21 mouse cellular contexts compared by ENCODE assay signal in the genomic region with DNA sequence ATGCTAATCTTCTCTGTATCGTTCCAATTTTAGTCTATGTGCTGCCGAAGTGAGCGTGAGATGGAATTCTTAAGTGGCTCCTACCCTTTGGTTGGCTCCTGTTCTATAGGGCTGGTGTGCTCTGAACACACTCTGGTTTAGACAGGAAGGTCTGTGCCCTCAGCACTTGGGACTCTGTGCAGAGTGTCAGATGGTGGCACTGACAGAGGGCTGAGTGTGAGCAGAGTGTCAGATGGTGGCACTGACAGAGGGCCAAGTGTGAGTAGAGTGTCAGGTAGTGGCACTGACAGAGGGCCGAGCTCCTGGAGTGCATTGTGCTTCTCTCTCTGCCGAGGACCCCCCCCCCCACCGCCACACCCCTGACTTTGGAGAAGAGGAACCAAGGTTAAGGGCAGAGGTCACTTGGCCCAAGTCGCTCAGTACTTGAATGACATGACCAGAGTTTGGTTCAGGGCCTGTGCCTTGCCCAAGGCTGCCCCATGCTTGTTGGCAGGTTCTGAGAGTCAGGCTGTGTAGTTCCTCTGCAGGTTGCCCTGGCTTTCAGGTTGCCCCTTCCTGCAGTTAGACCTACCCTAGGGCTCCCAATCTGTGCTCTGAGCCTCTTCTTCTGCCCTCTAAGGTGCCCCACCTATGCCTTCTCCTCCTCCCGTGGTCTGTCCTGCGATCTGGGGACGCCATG. TPM values are rescaled to one million over a fixed set of nuclear protein-coding genes. Genes with fewer than 3 reads are reported as not detected.
"Had no signal": no experiment of that assay in that cellular context is flagged by ENCODE, and none has a peak within 500 bp of the region (broad histone marks: within the 10 kb centered on the region; RNA-seq: fewer than 3 reads in every experiment).

No protein-coding gene starts in this region.

- ATAC-seq: midbrain, embryonic 16.5 days had no signal

- H3K27ac ChIP-seq: kidney, postnatal 0 days; limb, embryonic 13.5 days; liver, embryonic 13.5 days; midbrain, embryonic 12.5 days; neural tube, embryonic 13.5 days had no signal

- H3K36me3 ChIP-seq: midbrain, embryonic 12.5 days; neural tube, embryonic 13.5 days had no signal

- H3K9me3 ChIP-seq: limb, embryonic 13.5 days; liver, embryonic 13.5 days; midbrain, embryonic 12.5 days; neural tube, embryonic 13.5 days had no signal

- H3K9ac ChIP-seq: limb, embryonic 13.5 days; liver, embryonic 13.5 days; midbrain, embryonic 12.5 days; neural tube, embryonic 13.5 days had no signal

- H3K4me3 ChIP-seq: limb, embryonic 13.5 days; liver, embryonic 13.5 days; midbrain, embryonic 12.5 days; neural tube, embryonic 13.5 days had no signal

- DNase-seq: kidney, postnatal 36 days; layer of hippocampus, adult 9-11 months; layer of hippocampus, postnatal 36 days; liver, embryonic 13.5 days; lung, adult 18-20 months; retina, postnatal 1 day; right cerebral cortex, postnatal 4 days; spleen, adult 18-20 months; thymus, adult 18-20 months; thymus, postnatal 14 days had no signal

- H3K27me3 ChIP-seq: limb, embryonic 13.5 days; liver, embryonic 13.5 days; midbrain, embryonic 12.5 days; neural tube, embryonic 13.5 days had no signal

- H3K4me2 ChIP-seq: limb, embryonic 13.5 days; liver, embryonic 13.5 days; midbrain, embryonic 12.5 days; neural tube, embryonic 13.5 days had no signal

- H3K4me1 ChIP-seq: liver, embryonic 13.5 days had no signal

RNA-seq across cellular contexts. Expression of a gene that starts 37.2 kb away (rescaled TPM):
- total RNA-seq: layer of hippocampus, adult 18-20 months; layer of hippocampus, postnatal 36 days; left cerebral cortex, adult 8-10 months; left cerebral cortex, postnatal 25 days; megakaryocyte-erythroid progenitor cell, adult 5-6 weeks had no signal
- polyA plus RNA-seq: kidney, postnatal 0 days; limb, embryonic 13.5 days; liver, embryonic 13.5 days; lung, embryonic 16.5 days; midbrain, embryonic 12.5 days; midbrain, embryonic 16.5 days; neural tube, embryonic 13.5 days; stomach, embryonic 14.5 days had no signal

RNA-seq across cellular contexts. Expression of a gene that starts 54.4 kb away (rescaled TPM):
- total RNA-seq: layer of hippocampus, adult 18-20 months; layer of hippocampus, postnatal 36 days; left cerebral cortex, adult 8-10 months; left cerebral cortex, postnatal 25 days; megakaryocyte-erythroid progenitor cell, adult 5-6 weeks had no signal
- polyA plus RNA-seq: kidney, postnatal 0 days; limb, embryonic 13.5 days; liver, embryonic 13.5 days; lung, embryonic 16.5 days; midbrain, embryonic 12.5 days; midbrain, embryonic 16.5 days; neural tube, embryonic 13.5 days; stomach, embryonic 14.5 days had no signal
